Mouse (Mus musculus): ENCODE results near the gene Ripply2. TPM values are rescaled to one million over a fixed set of nuclear protein-coding genes. Genes with fewer than 3 reads are reported as not detected.

The Ripply2 gene
- total and polyA plus RNA-seq, 2 experiments from 2014 or later = 0.45 TPM; not detected in 1

DNA sequence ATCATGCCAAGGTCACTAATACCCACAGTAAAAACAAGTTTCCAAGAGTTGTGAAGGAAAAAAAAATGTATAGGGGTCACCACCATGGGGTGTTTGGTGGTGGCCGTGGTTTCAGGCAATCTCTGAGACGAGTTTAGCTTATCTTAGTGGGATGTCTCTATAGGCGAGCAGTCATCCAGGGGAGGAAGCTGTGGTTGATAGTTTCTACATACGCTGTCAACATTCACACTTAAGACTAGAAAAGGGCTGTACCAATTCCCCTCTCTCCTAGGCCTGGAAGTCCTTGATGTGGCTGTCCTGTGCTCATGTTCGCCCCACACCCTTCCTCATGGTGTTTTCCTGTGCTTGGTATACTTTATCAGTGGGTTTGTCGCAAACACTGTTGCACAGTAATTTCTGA is 10.4 kb downstream of the Ripply2 start:
- WGBS = 52% methylated on average over 6 of the region's 6 CpGs
- peaks cover 10% of the 10 kb centered on the region; the same call in 1 of the 2 replicates for H3K36me3 ChIP-seq (replicated peaks; ENCODE audit: control insufficient read depth, insufficient read depth, low read length)
- H3K27me3 ChIP-seq (ENCODE audit: control insufficient read depth, insufficient read depth, low read length) = no peaks in the 10 kb centered on the region
- no peaks in the 10 kb centered on the region for H3K9me3 ChIP-seq (replicated peaks; ENCODE audit: control insufficient read depth, low read length)
- no peak overlapping the region for H3K9ac ChIP-seq (replicated peaks; ENCODE audit: low read depth, low read length)
- H3K27ac ChIP-seq (ENCODE audit: low read depth) = no peak overlapping the region
- TF ChIP-seq CTCF (IDR thresholded peaks at IDR 0.05; ENCODE audit: low read depth) = no peak
- no peak for TF ChIP-seq EP300 (IDR thresholded peaks at IDR 0.05; ENCODE audit: low read depth)
- H3K4me2 ChIP-seq (ENCODE audit: low read depth, low read length) = no peak overlapping the region
- ATAC-seq (ENCODE audit: insufficient read depth, low read depth) (no peak), DNase-seq (ENCODE audit: low spot score) (no peak)
- no peak overlapping the region for H3K4me3 ChIP-seq (ENCODE audit: low read depth, low read length)
- peaks cover 9% of the 10 kb centered on the region; the same call in 1 of the 2 replicates for H3K4me1 ChIP-seq (ENCODE audit: control insufficient read depth, insufficient read depth)

DNA sequence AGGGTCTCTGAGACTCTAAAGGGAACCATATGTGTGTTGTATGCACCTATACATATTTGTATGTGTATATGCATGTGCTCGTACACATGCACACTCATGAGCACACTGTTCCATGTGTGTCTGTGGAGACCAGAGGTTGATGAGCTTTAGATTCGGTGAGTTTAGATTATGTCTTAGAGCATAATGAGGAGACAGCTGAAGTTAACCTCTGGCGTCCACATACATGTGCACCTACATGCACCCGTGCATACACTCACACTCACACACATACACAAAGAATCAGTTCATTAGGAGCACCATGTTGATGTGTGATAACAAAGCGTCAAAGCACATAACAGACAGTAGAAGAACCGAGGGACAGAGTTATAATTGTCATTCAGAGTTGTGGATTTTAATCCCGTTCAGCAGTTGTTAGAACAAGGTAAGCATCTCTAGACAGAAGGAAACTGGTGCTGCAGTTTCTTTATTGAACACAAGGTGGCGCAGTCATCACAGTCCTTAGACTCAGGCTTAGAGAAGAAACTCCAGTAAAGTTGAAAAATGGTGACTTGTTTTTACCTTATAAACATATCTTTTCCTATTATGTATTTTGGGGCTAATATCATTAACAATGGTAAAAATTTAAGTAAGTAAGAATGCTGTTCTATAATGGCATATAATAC is 12.2 kb downstream of the Ripply2 start:
- Histone ChIP-seq H3K4me3 (ENCODE audit: low read depth, low read length) (no peak overlapping the region), H3K36me3 (replicated peaks; ENCODE audit: control insufficient read depth, insufficient read depth, low read length) (peaks cover 10% of the 10 kb centered on the region; the same call in 1 of the 2 replicates), H3K27ac (ENCODE audit: low read depth) (no peak overlapping the region), H3K4me1 (ENCODE audit: control insufficient read depth, insufficient read depth) (peaks cover 7% of the 10 kb centered on the region; the same call in 1 of the 2 replicates), H3K9ac (replicated peaks; ENCODE audit: low read depth, low read length) (no peak overlapping the region), H3K4me2 (ENCODE audit: low read depth, low read length) (no peak overlapping the region), H3K27me3 (ENCODE audit: control insufficient read depth, insufficient read depth, low read length) (no peaks in the 10 kb centered on the region), H3K9me3 (replicated peaks; ENCODE audit: control insufficient read depth, low read length) (no peaks in the 10 kb centered on the region)
- WGBS = 39% methylated on average over 8 of the region's 8 CpGs
- DNase-seq (ENCODE audit: low spot score) (peak; percentile 63), ATAC-seq (ENCODE audit: insufficient read depth, low read depth) (no peak)
- TF ChIP-seq EP300 (IDR thresholded peaks at IDR 0.05; ENCODE audit: low read depth) (no peak), CTCF (IDR thresholded peaks at IDR 0.05; ENCODE audit: low read depth) (peak; percentile 87)

DNA sequence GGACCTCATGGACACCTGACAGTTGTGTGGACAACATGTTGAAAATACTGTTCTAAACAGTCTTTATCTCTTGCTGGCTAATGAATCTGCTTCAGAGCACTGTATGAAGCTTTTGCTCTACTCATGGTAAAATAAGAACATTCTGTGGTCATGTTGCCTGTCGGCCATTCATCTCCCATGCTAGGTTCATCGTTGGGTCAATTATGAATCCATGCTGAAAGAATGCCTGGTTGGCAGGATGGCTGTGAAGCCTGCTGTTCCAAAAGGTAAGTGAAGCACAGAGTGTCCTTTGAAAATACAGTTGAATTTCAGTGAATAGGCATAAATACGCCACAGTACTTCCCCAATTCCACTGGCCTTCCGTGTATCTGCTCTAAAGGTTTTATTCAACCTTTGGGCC is 16.9 kb downstream of the Ripply2 start:
- H3K27ac ChIP-seq (ENCODE audit: low read depth) = no peak overlapping the region
- TF ChIP-seq EP300 (IDR thresholded peaks at IDR 0.05; ENCODE audit: low read depth) = no peak
- no peak for TF ChIP-seq CTCF (IDR thresholded peaks at IDR 0.05; ENCODE audit: low read depth)
- 60% methylated on average over 4 of the region's 4 CpGs for WGBS

DNA sequence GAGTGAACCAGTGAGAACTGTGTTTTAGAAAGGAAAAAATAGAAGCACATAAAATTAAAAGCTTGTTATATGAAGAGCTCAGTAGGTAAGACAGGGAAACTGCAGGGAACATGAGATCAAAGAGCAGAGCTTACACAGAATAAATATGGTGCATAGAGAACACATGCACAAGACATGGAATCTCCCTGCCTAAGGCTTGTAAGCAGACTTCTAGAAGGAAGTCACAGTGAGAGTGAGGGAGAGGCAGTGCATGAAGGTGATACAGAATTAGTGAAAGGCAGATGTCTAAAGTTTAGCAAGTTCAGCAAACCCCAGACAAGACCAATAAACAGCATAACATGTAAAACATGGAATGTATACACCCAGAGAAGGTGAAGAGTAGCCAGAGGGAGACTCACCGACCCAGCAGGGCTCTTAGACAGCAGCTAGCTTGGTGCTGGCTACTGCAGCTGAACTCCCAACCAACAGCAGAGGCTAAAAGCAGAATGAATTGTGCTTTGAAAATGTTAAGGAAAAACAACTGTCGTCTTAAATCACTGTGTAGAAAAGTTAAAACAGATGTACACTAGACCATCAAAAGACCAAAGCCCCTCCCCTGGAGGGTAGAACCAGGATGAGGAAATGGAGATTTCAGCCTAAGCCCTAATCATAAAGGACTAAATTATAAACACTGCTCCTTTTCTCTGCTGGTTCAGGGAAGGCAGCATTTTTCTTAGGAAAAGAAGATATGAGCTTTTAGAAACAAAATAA is 19.7 kb downstream of the Ripply2 start:
- no peak for TF ChIP-seq CTCF (IDR thresholded peaks at IDR 0.05; ENCODE audit: low read depth)
- TF ChIP-seq EP300 (IDR thresholded peaks at IDR 0.05; ENCODE audit: low read depth) = no peak
- no peak for DNase-seq (ENCODE audit: low spot score)
- Histone ChIP-seq H3K9ac (replicated peaks; ENCODE audit: low read depth, low read length) (no peak overlapping the region), H3K4me3 (ENCODE audit: low read depth, low read length) (no peak overlapping the region), H3K4me1 (ENCODE audit: control insufficient read depth, insufficient read depth) (no peaks in the 10 kb centered on the region), H3K27me3 (ENCODE audit: control insufficient read depth, insufficient read depth, low read length) (no peaks in the 10 kb centered on the region), H3K4me2 (ENCODE audit: low read depth, low read length) (no peak overlapping the region), H3K36me3 (replicated peaks; ENCODE audit: control insufficient read depth, insufficient read depth, low read length) (peaks cover 22% of the 10 kb centered on the region), H3K27ac (ENCODE audit: low read depth) (no peak overlapping the region), H3K9me3 (replicated peaks; ENCODE audit: control insufficient read depth, low read length) (no peaks in the 10 kb centered on the region)
- 76% methylated on average over 2 of the region's 2 CpGs for whole genome bisulfite sequencing
- no peak for ATAC-seq (ENCODE audit: insufficient read depth, low read depth)

More for the DNA sequence above, 16.9 kb downstream of the Ripply2 start:
- no peak overlapping the region for H3K9ac ChIP-seq (replicated peaks; ENCODE audit: low read depth, low read length)
- H3K9me3 ChIP-seq (replicated peaks; ENCODE audit: control insufficient read depth, low read length) = no peaks in the 10 kb centered on the region
- no peaks in the 10 kb centered on the region for H3K27me3 ChIP-seq (ENCODE audit: control insufficient read depth, insufficient read depth, low read length)
- H3K4me2 ChIP-seq (ENCODE audit: low read depth, low read length) = no peak overlapping the region
- H3K4me1 ChIP-seq (ENCODE audit: control insufficient read depth, insufficient read depth) = no peaks in the 10 kb centered on the region
- ATAC-seq (ENCODE audit: insufficient read depth, low read depth) (no peak), DNase-seq (ENCODE audit: low spot score) (no peak)
- H3K36me3 ChIP-seq (replicated peaks; ENCODE audit: control insufficient read depth, insufficient read depth, low read length) = peaks cover 32% of the 10 kb centered on the region
- no peak overlapping the region for H3K4me3 ChIP-seq (ENCODE audit: low read depth, low read length)

DNA sequence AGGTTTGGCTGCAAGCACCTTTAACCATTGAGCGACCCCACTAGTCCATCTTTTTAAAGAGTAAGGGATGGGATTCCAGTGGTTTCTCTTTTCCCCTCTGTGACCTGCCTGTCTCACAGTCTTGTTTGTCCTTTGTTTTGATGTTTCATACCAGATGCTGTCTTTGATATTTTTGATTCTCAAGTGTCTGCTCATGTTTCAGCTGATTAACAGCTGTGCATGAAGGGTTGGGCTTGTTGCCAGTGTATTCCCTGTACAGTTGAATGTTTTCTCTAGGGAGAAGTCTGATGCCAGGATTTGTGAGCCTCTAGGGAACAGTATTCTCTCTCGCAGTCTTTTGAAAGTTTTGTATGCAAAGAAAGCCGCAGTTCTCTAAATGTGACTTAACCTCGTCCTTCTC is 34.1 kb downstream of the Ripply2 start:
- peak; percentile 45 for DNase-seq (ENCODE audit: low spot score)
- Histone ChIP-seq H3K36me3 (replicated peaks; ENCODE audit: control insufficient read depth, insufficient read depth, low read length) (peaks cover 4% of the 10 kb centered on the region; the same call in 1 of the 2 replicates), H3K9me3 (replicated peaks; ENCODE audit: control insufficient read depth, low read length) (no peaks in the 10 kb centered on the region), H3K9ac (replicated peaks; ENCODE audit: low read depth, low read length) (no peak overlapping the region), H3K27ac (ENCODE audit: low read depth) (no peak overlapping the region), H3K27me3 (ENCODE audit: control insufficient read depth, insufficient read depth, low read length) (no peaks in the 10 kb centered on the region), H3K4me1 (ENCODE audit: control insufficient read depth, insufficient read depth) (0 out of 2 replicates have a peak, but pooled peaks cover 3% of the 10 kb centered on the region), H3K4me3 (ENCODE audit: low read depth, low read length) (no peak overlapping the region), H3K4me2 (ENCODE audit: low read depth, low read length) (no peak overlapping the region)
- no peak for ATAC-seq (ENCODE audit: insufficient read depth, low read depth)
- no peak for TF ChIP-seq EP300 (IDR thresholded peaks at IDR 0.05; ENCODE audit: low read depth)
- TF ChIP-seq CTCF (IDR thresholded peaks at IDR 0.05; ENCODE audit: low read depth) = no peak
- WGBS = 56% methylated on average over 4 of the region's 4 CpGs

Measured in heart, postnatal 0 days (tissue).